Mouse (Mus musculus) midbrain, embryonic 16.5 days (tissue): ENCODE results near the gene Gnb2. TPM values are rescaled to one million over a fixed set of nuclear protein-coding genes. Genes with fewer than 3 reads are reported as not detected.

Experiments used
- ATAC-seq: fragments of 200-750 bp; cut with Nextera tagmentation; 2 replicates; pipeline ENCODE4 v1.8.0; 2017; ENCODE audit warnings: moderate TSS enrichment
- H3K27ac ChIP-seq: fragments of 300-500 bp; sonication (generic); 2 replicates; pipeline ENCODE4 v1.5.1; 2014; ENCODE audit warnings: mild to moderate bottlenecking, low read length, mixed read lengths
- H3K27me3 ChIP-seq: fragments of 300-500 bp; sonication (generic); 2 replicates; pipeline ENCODE4 v1.6.1; 2014; ENCODE audit warnings: low read depth, low read length, mixed read lengths; ENCODE audit not compliant: control insufficient read depth, insufficient read depth
- H3K36me3 ChIP-seq: fragments of 300-500 bp; sonication (generic); 2 replicates; pipeline ENCODE4 v1.6.1; 2014; ENCODE audit warnings: mild to moderate bottlenecking, low read length, moderate library complexity, mixed read lengths; ENCODE audit not compliant: control insufficient read depth, insufficient read depth
- H3K4me1 ChIP-seq: fragments of 300-500 bp; sonication (generic); 2 replicates; pipeline ENCODE4 v1.6.1; 2014; ENCODE audit warnings: mild to moderate bottlenecking, low read length, mixed read lengths; ENCODE audit not compliant: control insufficient read depth, insufficient read depth
- H3K4me2 ChIP-seq: fragments of 300-500 bp; sonication (generic); 2 replicates; pipeline ENCODE4 v1.6.1; 2014; ENCODE audit warnings: mild to moderate bottlenecking, low read length, mixed read lengths
- H3K4me3 ChIP-seq: fragments of 300-500 bp; sonication (generic); 2 replicates; pipeline ENCODE4 v1.5.1; 2014; ENCODE audit warnings: low read depth, mild to moderate bottlenecking, low read length, moderate library complexity, mixed read lengths
- H3K9ac ChIP-seq: fragments of 300-500 bp; sonication (generic); 2 replicates; pipeline ENCODE4 v1.6.1; 2014; ENCODE audit warnings: low read depth, low read length, mixed read lengths
- H3K9me3 ChIP-seq: fragments of 300-500 bp; sonication (generic); replicated peaks from 2 replicates; pipeline ENCODE4 v1.6.1; 2014; ENCODE audit warnings: mild to moderate bottlenecking, low read length, mixed read lengths; ENCODE audit not compliant: control insufficient read depth, poor library complexity, severe bottlenecking
- WGBS: fragments of 180-500 bp; shearing (Covaris S2); extraction: QIAGEN DNeasy Blood & Tissue Kit; methylation state at CpG from one replicate; pipeline ENCODE4 v1.1.7; 2014; 5-methylcytosine and 5-hydroxymethylcytosine counted together
- polyA plus RNA-seq: library from polyadenylated mRNA; unstranded; fragments of >200 nt; fragmentation: Nextera tagmentation; extraction: Ambion mirVana; gene quantifications from 2 replicates; pipeline ENCODE4 v1.2.1, GENCODE M21; 2015

The Gnb2 gene
- polyA plus RNA-seq, 1 experiment from 2014 or later, result 512 TPM

DNA sequence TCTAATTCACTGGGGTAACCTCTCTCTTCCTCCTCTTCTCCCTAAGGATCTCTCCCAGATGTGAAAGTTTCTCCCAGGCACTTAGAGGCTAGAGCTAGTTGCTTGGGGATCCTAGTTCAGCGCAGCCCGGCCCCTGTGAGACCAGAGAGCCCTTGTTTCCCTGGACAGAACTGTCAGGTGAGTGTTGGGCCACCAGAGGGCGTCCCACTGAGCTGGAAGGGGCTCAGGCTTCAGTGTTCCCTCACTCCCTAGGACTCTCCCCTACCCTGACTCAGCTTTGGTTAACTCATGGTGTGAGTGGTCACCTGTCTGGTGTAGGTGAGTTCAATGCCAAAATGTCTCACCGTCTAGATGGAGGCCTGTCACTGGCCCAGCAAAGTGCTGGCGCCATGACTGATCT lies 14.9 kb downstream of the Gnb2 start, which contains the start of gene Gigyf1:
Gene Gigyf1, plus strand, starts transcription at position 113 of the 400 bp plus-strand sequence.
- WGBS, result 68% methylated on average over 5 of the region's 5 CpGs
- no peaks in the 10 kb centered on the region for H3K9me3 ChIP-seq
- H3K36me3 ChIP-seq, result peaks cover 44% of the 10 kb centered on the region
- H3K27me3 ChIP-seq, result no peaks in the 10 kb centered on the region
- H3K4me2 ChIP-seq, result no peak within 1 kb of the TSS
- no peak within 1 kb of the TSS for H3K4me3 ChIP-seq
- peaks cover 18% of the 10 kb centered on the region for H3K4me1 ChIP-seq
- no peak within 1 kb of the TSS for H3K9ac ChIP-seq
- H3K27ac ChIP-seq, result no peak within 1 kb of the TSS
- no peak for ATAC-seq

DNA sequence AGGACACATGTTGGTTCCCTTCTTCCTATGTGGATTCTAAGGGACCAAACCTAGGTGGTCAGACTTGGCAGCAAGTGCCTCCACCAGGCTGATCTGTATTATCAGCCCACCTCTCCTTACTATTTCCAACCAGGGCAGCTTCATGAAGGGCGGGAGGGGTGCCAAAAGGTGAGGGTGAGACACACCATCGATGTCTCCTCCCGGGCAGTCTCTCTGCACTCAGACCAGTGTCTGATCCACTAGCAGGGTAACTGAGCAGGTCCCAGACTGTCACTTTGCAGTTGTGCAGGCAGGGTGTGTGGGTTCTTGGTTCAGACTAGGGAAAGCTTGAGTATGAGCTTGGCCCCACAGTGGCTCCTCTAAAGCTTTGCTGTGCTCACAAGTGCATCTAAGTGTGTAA lies 18.5 kb downstream of the Gnb2 start:
- H3K4me1 ChIP-seq, result peaks cover 41% of the 10 kb centered on the region

DNA sequence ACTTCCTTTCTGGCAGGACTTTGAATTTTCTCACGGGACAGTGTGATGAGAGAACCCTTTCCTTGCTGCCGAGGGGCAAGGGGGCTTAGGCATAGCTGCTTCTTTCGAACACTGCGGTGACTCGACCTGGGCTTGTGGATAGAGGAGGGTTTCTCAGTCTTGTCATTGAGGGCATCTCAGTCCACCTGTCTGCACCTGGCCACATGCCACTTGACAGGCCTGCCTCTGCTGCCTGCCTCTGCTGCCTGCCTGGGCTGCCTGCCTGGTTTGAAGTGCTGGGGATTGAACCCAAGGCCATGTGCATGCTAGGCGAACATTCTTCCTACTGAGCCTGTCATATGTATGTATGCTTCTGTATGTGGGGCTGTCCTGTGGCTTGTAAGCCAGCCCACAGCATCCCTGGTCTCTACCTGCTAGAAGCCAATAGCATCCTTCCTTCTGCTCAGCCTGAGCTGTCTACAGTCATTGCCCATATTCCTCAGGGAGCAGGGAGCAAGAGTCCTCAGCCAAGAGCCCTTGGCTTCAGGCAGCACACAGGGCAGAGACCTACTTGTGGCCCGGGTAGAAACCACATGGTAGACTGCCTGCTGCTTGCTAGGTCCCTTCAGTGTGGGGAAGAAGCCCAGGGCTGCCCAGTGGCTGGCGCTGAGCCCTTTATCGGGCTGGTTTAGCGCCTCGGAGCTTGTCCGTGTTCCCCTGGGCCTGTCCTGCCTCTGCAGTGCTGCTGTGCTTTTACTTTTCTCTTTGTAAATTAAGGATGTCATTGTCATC lies 19.2 kb downstream of the Gnb2 start:
- Histone ChIP-seq H3K4me3 (no peak overlapping the region), H3K27me3 (no peaks in the 10 kb centered on the region), H3K9ac (no peak overlapping the region), H3K9me3 (no peaks in the 10 kb centered on the region), H3K4me1 (peaks cover 41% of the 10 kb centered on the region), H3K36me3 (peaks cover 4% of the 10 kb centered on the region), H3K4me2 (no peak overlapping the region; the same call in 1 of the 2 replicates), H3K27ac (no peak overlapping the region)
- no peak for ATAC-seq
- whole genome bisulfite sequencing, result 78% methylated on average over 12 of the region's 12 CpGs

More for the DNA sequence above, 18.5 kb downstream of the Gnb2 start:
- Histone ChIP-seq H3K9me3 (no peaks in the 10 kb centered on the region), H3K36me3 (peaks cover 11% of the 10 kb centered on the region), H3K27me3 (no peaks in the 10 kb centered on the region), H3K4me2 (no peak overlapping the region), H3K4me3 (no peak overlapping the region), H3K27ac (no peak overlapping the region), H3K9ac (no peak overlapping the region)
- 83% methylated on average over 3 of the region's 3 CpGs for whole genome bisulfite sequencing
- ATAC-seq, result no peak

DNA sequence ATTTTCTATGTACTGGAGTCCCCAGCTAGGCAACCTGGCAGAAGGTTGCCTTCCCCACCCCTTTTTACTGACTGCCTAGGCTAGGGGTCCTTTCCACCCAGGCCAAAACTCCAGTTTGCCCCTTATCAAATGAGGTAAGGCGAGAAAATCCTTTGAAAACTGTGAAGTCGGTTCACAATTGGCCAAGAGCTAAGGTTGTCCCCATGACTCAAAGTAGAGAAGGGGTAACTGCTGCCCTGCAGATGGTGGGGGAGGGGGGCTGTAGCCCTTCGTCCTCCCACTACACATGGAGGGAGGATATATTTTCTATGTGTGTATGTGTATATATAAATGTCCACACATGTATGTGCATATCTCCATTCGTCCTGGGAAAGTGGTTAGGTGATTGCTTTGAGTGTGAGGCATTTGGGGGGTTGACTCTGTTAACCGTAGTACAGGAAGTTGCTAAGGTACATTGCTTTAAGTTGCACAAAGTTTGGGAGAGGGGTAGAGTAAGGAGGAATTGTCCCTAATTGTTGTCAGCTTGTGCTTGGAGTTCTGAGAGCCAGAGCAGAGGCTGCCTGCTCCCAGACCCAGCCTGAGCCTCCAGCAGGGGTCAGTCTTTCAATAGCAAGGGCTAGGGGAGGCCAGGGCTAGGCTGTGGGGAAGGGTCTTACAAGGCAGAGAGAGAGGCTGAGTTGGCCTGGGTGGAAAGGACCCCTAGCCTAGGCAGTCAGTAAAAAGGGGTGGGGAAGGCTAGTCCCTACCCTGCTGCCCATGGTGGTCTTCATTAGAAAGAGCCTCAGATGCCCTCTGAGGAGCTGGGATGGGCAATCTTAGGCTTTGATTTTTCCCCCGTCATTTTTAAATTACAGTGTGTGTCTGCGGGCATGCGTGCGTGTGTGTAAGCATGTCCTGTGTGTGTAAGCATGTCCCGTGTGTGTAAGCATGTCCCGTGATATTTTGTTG lies 20.2 kb downstream of the Gnb2 start:
- Histone ChIP-seq H3K4me2 (peak overlapping the region; percentile 90; the same call in 1 of the 2 replicates), H3K9ac (peak overlapping the region; percentile 22; the same call in 1 of the 2 replicates), H3K4me1 (peaks cover 41% of the 10 kb centered on the region)

DNA sequence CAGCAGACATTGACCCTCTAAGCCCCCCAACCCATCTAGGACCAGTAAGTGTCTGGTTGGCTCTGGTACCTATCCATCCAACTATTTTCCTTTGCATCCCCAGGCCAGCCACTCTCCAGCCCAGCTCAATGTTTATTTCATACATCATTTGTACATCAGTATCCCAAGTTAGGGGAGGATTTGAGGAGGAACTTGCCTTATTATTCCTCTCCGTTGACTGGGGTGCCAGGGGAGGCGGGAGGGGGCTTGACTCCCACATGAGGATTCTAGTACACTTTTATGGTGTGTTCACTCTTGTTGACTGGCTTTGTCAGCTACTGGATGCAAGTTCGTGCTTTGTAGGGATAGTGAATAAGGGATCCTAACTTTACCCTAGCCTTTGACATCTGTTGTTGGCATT lies 21.6 kb downstream of the Gnb2 start:
- H3K4me2 ChIP-seq, result peak overlapping the region; percentile 90
- peak overlapping the region; percentile 92 for H3K4me3 ChIP-seq
- peaks cover 41% of the 10 kb centered on the region for H3K4me1 ChIP-seq
- WGBS, result 55% methylated on average over 3 of the region's 3 CpGs
- ATAC-seq, result no peak
- no peaks in the 10 kb centered on the region for H3K9me3 ChIP-seq
- no peaks in the 10 kb centered on the region for H3K27me3 ChIP-seq
- no peaks in the 10 kb centered on the region for H3K36me3 ChIP-seq
- no peak overlapping the region for H3K27ac ChIP-seq
- H3K9ac ChIP-seq, result peak overlapping the region; percentile 98

More for the DNA sequence above, 20.2 kb downstream of the Gnb2 start:
- ATAC-seq, result peak; percentile 53; the same call in 1 of the 2 replicates
- H3K27me3 ChIP-seq, result no peaks in the 10 kb centered on the region
- no peak overlapping the region for H3K27ac ChIP-seq
- H3K4me3 ChIP-seq, result no peak overlapping the region; the same call in 1 of the 2 replicates
- no peaks in the 10 kb centered on the region for H3K9me3 ChIP-seq
- 80% methylated on average over 11 of the region's 11 CpGs for WGBS
- no peaks in the 10 kb centered on the region for H3K36me3 ChIP-seq

DNA sequence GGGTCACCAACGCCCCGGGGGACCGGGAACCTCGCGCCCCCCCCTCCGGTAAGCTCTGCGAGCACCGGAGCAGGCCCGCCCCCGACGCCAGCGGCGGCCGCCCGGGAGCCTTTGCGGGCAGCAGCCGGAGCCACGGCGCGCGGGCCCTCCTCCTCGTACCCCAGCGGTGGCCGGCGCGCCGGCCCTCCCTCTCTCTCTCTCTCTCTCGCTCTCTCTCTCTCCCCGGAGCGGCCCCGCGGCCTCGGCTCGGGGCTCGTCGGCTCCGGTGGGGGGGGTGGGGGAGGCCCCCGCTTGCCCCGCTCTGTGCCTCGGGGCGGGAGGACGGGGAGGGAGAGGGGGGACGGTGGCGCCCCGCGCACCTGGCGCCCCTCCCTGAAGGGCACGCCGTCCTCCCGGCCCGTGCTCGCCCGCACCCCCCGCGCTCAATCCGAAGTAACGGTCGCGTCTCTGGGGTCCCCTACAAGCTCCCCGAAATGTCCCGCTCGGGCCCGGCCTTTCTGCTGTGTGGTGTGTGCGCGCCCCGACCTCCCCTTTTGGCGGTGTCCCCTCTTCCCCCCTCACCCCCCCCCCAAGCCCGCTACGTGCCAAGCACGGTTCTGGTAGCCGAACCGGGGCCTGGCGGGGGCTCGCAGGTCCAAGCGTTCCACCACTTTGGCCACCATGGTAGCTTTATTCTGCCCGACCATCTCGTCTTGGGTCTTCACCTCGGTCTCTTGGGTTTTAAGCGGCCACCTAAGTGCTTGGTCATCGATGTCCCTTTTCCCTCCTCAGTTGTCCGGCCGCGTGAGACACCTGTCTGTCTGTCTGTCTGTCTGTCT lies 22.5 kb downstream of the Gnb2 start:
- ATAC-seq, result 0 out of 2 replicates have a peak, but pooled peaks have one; percentile 23
- Histone ChIP-seq H3K9me3 (no peaks in the 10 kb centered on the region), H3K4me2 (peak overlapping the region; percentile 90), H3K36me3 (no peaks in the 10 kb centered on the region), H3K4me1 (peaks cover 41% of the 10 kb centered on the region), H3K9ac (peak overlapping the region; percentile 98), H3K4me3 (peak overlapping the region; percentile 92), H3K27ac (peak overlapping the region; percentile 84), H3K27me3 (no peaks in the 10 kb centered on the region)
- under 1% methylated on average over 22 of the region's 83 CpGs for WGBS

DNA sequence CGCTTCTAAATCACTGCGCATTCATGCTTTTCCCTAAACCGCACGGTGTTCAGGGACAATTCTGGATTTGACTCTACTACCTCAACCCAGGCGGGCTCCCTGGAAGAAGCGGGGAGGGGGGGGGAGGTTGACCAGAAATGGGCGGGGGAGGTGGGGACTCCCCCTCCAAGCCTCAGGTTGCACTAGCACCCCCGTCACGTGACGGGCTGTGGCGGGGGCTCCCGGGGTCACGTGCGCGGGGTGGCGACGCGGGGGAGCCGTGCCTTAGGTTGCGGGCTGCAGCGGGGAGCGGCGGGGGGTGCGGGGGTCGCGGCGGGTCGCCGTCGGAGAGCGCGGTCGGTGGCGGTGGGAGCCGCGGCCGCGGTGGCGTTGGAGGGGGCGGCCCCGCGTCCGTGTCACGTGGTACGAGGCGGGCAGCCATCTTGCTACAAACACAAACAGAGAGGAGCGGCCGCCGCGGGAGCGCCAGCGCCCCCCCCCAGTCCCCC lies 23.3 kb downstream of the Gnb2 start:
- WGBS, result 2% methylated on average over 36 of the region's 52 CpGs
- Histone ChIP-seq H3K9ac (peak overlapping the region; percentile 98), H3K27ac (peak overlapping the region; percentile 84), H3K9me3 (no peaks in the 10 kb centered on the region), H3K4me3 (peak overlapping the region; percentile 92), H3K4me1 (peaks cover 39% of the 10 kb centered on the region), H3K36me3 (no peaks in the 10 kb centered on the region), H3K27me3 (no peaks in the 10 kb centered on the region), H3K4me2 (peak overlapping the region; percentile 50)
- peak; percentile 67 for ATAC-seq

DNA sequence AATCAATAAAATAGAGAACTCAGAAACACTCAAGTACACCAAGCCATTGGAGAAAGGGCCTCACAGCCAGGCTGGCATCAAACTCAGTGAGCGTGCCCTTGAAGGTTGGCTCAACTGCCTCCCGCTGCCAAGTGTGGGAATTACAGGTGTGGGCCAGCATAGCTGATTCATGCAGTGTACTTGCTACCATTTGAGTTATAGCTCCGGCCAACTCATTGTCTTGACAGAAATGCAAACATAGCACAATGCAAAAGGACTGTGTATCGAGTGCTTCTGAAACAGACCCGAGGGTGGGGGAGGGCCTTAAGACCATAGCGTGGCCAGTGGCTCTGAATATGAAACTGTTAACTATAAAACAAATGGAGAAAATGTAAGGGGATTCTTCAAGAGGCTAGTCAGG lies 29.3 kb downstream of the Gnb2 start:
- no peak for ATAC-seq
- Histone ChIP-seq H3K4me3 (no peak overlapping the region), H3K27ac (no peak overlapping the region), H3K4me1 (peaks cover 12% of the 10 kb centered on the region), H3K9ac (no peak overlapping the region), H3K27me3 (no peaks in the 10 kb centered on the region), H3K4me2 (no peak overlapping the region), H3K9me3 (no peaks in the 10 kb centered on the region), H3K36me3 (no peaks in the 10 kb centered on the region)
- 81% methylated on average over 6 of the region's 6 CpGs for WGBS
